Mouse (Mus musculus) midbrain, postnatal 0 days (tissue): ENCODE measurements around the gene Gigyf1. TPM values are rescaled to one million over a fixed set of nuclear protein-coding genes. Genes with fewer than 3 reads are reported as not detected.

Experiments used
- ATAC-seq: fragments of 200-750 bp; cut with Nextera tagmentation; 2 replicates; pipeline ENCODE4 v1.8.0; 2017; ENCODE audit warnings: moderate number of reproducible peaks, mild to moderate bottlenecking, moderate TSS enrichment, moderate library complexity; ENCODE audit not compliant: low FRiP score
- DNase-seq: peaks from one replicate; pipeline ENCODE4 v3.0.0-alpha.2; 2015; ENCODE audit warnings: low spot score
- H3K27ac ChIP-seq: fragments of 300-500 bp; sonication (generic); 2 replicates; pipeline ENCODE4 v1.5.1; 2014; ENCODE audit warnings: low read depth, mild to moderate bottlenecking, low read length, mixed read lengths
- H3K27me3 ChIP-seq: fragments of 300-500 bp; sonication (generic); 2 replicates; pipeline ENCODE4 v1.6.1; 2014; ENCODE audit warnings: low read length, control low read depth, mixed read lengths; ENCODE audit not compliant: insufficient read depth
- H3K36me3 ChIP-seq: fragments of 300-500 bp; sonication (generic); 2 replicates; pipeline ENCODE4 v1.6.1; 2014; ENCODE audit warnings: low read length, control low read depth, mixed read lengths; ENCODE audit not compliant: insufficient read depth
- H3K4me1 ChIP-seq: fragments of 300-500 bp; sonication (generic); 2 replicates; pipeline ENCODE4 v1.6.1; 2014; ENCODE audit warnings: mild to moderate bottlenecking, control low read depth, antibody characterized with exemption, low read length, mixed read lengths; ENCODE audit not compliant: insufficient read depth
- H3K4me2 ChIP-seq: fragments of 300-500 bp; sonication (generic); 2 replicates; pipeline ENCODE4 v1.6.1; 2014; ENCODE audit warnings: low read depth, mild to moderate bottlenecking, low read length, mixed read lengths; ENCODE audit not compliant: poor library complexity, severe bottlenecking
- H3K4me3 ChIP-seq: fragments of 300-500 bp; sonication (generic); 2 replicates; pipeline ENCODE4 v1.5.1; 2014; ENCODE audit warnings: low read depth, mild to moderate bottlenecking, low read length, moderate library complexity
- H3K9ac ChIP-seq: fragments of 300-500 bp; sonication (generic); replicated peaks from 2 replicates; pipeline ENCODE4 v1.6.1; 2014; ENCODE audit warnings: mild to moderate bottlenecking, low read length, moderate library complexity, mixed read lengths; ENCODE audit not compliant: poor library complexity, severe bottlenecking
- H3K9me3 ChIP-seq: fragments of 300-500 bp; sonication (generic); 2 replicates; pipeline ENCODE4 v1.6.1; 2016; ENCODE audit warnings: low read length, control low read depth
- CTCF ChIP-seq: IDR thresholded peaks from 2 replicates; pipeline ENCODE4 v1.5.1; 2016; ENCODE audit warnings: antibody characterized with exemption, mild to moderate bottlenecking
- WGBS: fragments of 180-500 bp; shearing (Covaris S2); extraction: QIAGEN DNeasy Blood & Tissue Kit; methylation state at CpG from one replicate; pipeline ENCODE4 v1.1.7; 2014; 5-methylcytosine and 5-hydroxymethylcytosine counted together
- polyA plus RNA-seq: library from polyadenylated mRNA; unstranded; fragments of >200 nt; fragmentation: Nextera tagmentation; extraction: Ambion mirVana; gene quantifications from 2 replicates; pipeline ENCODE4 v1.2.1, GENCODE M21; 2015
- total RNA-seq: library from RNA; depleted of rRNA; stranded (reverse); fragments of >200 nt; gene quantifications from 2 replicates; pipeline ENCODE4 v1.2.3, GENCODE M21; 2014

Gene Gigyf1
- total and polyA plus RNA-seq, 2 experiments from 2014 or later = 17.8 to 23.6 TPM

GRCm38 (mm10) chr5:137485071-137485850 is 33.1 kb upstream of the Gigyf1 start:
- Histone ChIP-seq H3K9me3 (no peaks in the 10 kb centered on the region), H3K4me2 (peak overlapping the region; percentile 37), H3K36me3 (no peaks in the 10 kb centered on the region), H3K27ac (no peak overlapping the region), H3K4me3 (peak overlapping the region; percentile 6; the same call in 1 of the 2 replicates), H3K9ac (no peak overlapping the region; the same call in 1 of the 2 replicates), H3K4me1 (no peaks in the 10 kb centered on the region), H3K27me3 (peaks cover 15% of the 10 kb centered on the region; the same call in 1 of the 2 replicates)
- WGBS = 4% methylated on average over 28 of the region's 30 CpGs
- DNase-seq = no peak
- no peak for ATAC-seq
- TF ChIP-seq CTCF = no peak

- no peaks in the 10 kb centered on the region for H3K9me3 ChIP-seq
- no peaks in the 10 kb centered on the region for H3K4me1 ChIP-seq
- 3% methylated on average over 12 of the region's 17 CpGs for WGBS
- no peak for DNase-seq
- peak overlapping the region; percentile 6; the same call in 1 of the 2 replicates for H3K4me3 ChIP-seq
- no peaks in the 10 kb centered on the region for H3K36me3 ChIP-seq
- peaks cover 15% of the 10 kb centered on the region; the same call in 1 of the 2 replicates for H3K27me3 ChIP-seq
- no peak overlapping the region for H3K27ac ChIP-seq
- H3K9ac ChIP-seq = no peak overlapping the region; the same call in 1 of the 2 replicates
- TF ChIP-seq CTCF = no peak
- no peak for ATAC-seq
- peak overlapping the region; percentile 37 for H3K4me2 ChIP-seq
Measured at GRCm38 (mm10) chr5:137485851-137486155, 32.5 kb upstream of the Gigyf1 start.

- Histone ChIP-seq H3K4me3 (no peak overlapping the region), H3K4me1 (no peaks in the 10 kb centered on the region)
- no peak for ATAC-seq
Measured at GRCm38 (mm10) chr5:137487616-137488015, 30.7 kb upstream of the Gigyf1 start.

GRCm38 (mm10) chr5:137491559-137491958 is 26.8 kb upstream of the Gigyf1 start:
- no peak for TF ChIP-seq CTCF
- no peak for ATAC-seq
- Histone ChIP-seq H3K4me2 (no peak overlapping the region), H3K27ac (no peak overlapping the region), H3K9me3 (no peaks in the 10 kb centered on the region), H3K4me1 (no peaks in the 10 kb centered on the region), H3K36me3 (no peaks in the 10 kb centered on the region), H3K9ac (no peak overlapping the region), H3K27me3 (0 out of 2 replicates have a peak, but pooled peaks cover 1% of the 10 kb centered on the region), H3K4me3 (no peak overlapping the region)
- DNase-seq = peak; percentile 43
- 69% methylated on average over 4 of the region's 4 CpGs for WGBS

More at GRCm38 (mm10) chr5:137487616-137488015, 30.7 kb upstream of the Gigyf1 start:
- Histone ChIP-seq H3K9me3 (no peaks in the 10 kb centered on the region), H3K36me3 (no peaks in the 10 kb centered on the region), H3K4me2 (no peak overlapping the region), H3K27ac (no peak overlapping the region), H3K9ac (no peak overlapping the region), H3K27me3 (peaks cover 15% of the 10 kb centered on the region; the same call in 1 of the 2 replicates)
- 0 out of 2 replicates have a peak, but pooled peaks have one; percentile 37 for TF ChIP-seq CTCF
- no peak for DNase-seq
- 89% methylated on average over 7 of the region's 7 CpGs for WGBS

- no peak overlapping the region for H3K9ac ChIP-seq
- no peak for ATAC-seq
- H3K27ac ChIP-seq = no peak overlapping the region
- TF ChIP-seq CTCF = no peak
- no peak overlapping the region for H3K4me3 ChIP-seq
- H3K4me2 ChIP-seq = no peak overlapping the region
- WGBS = 71% methylated on average over 13 of the region's 13 CpGs
- H3K36me3 ChIP-seq = no peaks in the 10 kb centered on the region
- DNase-seq = no peak
- no peaks in the 10 kb centered on the region for H3K27me3 ChIP-seq
- no peaks in the 10 kb centered on the region for H3K4me1 ChIP-seq
- no peaks in the 10 kb centered on the region for H3K9me3 ChIP-seq
Measured at GRCm38 (mm10) chr5:137493831-137494230, 24.5 kb upstream of the Gigyf1 start.

- ATAC-seq = no peak
- WGBS = 90% methylated on average over 7 of the region's 7 CpGs
- H3K4me1 ChIP-seq = peaks cover 7% of the 10 kb centered on the region
Measured at GRCm38 (mm10) chr5:137500186-137500585, 18.2 kb upstream of the Gigyf1 start.

More at GRCm38 (mm10) chr5:137500186-137500585, 18.2 kb upstream of the Gigyf1 start:
- Histone ChIP-seq H3K9me3 (no peaks in the 10 kb centered on the region), H3K27me3 (no peaks in the 10 kb centered on the region), H3K36me3 (no peaks in the 10 kb centered on the region; the same call in 1 of the 2 replicates), H3K4me3 (no peak overlapping the region), H3K4me2 (no peak overlapping the region), H3K27ac (no peak overlapping the region), H3K9ac (no peak overlapping the region)
- no peak for TF ChIP-seq CTCF
- DNase-seq = no peak
